Mouse (Mus musculus) lung, adult 2 months (tissue): ENCODE results near the gene Sostdc1. TPM values are rescaled to one million over a fixed set of nuclear protein-coding genes. Genes with fewer than 3 reads are reported as not detected.

ENCODE experiments used
- DNase-seq: peaks from one replicate; pipeline ENCODE4 v3.0.0; 2022
- H3K4me1 ChIP-seq: fragments of 200-500 bp; 2 replicates; pipeline ENCODE4 v1.6.1; 2011; ENCODE audit warnings: low read length; ENCODE audit not compliant: control insufficient read depth, insufficient read depth
- H3K4me3 ChIP-seq: fragments of 200-500 bp; replicated peaks from 2 replicates; pipeline ENCODE3; 2011; ENCODE audit warnings: low read depth, mild to moderate bottlenecking, control low read depth, low read length; ENCODE audit errors: extremely low read depth
- CTCF ChIP-seq: fragments of 200-500 bp; IDR thresholded peaks from 2 replicates; pipeline ENCODE4 v1.5.1; 2011; ENCODE audit warnings: mild to moderate bottlenecking, low read length, control low read depth; ENCODE audit not compliant: insufficient read depth
- POLR2A ChIP-seq: fragments of 200-500 bp; IDR thresholded peaks from 2 replicates; pipeline ENCODE4 v1.6.1; 2011; ENCODE audit warnings: low read depth, mild to moderate bottlenecking, control low read depth, low read length, borderline replicate concordance; ENCODE audit errors: extremely low read depth
- WGBS: fragments of 180-500 bp; shearing (Covaris S2); methylation state at CpG from one replicate; pipeline ENCODE4 v1.1.7; 2018; 5-methylcytosine and 5-hydroxymethylcytosine counted together
- polyA plus RNA-seq: library from polyadenylated mRNA; depleted of rRNA; stranded (reverse); fragments of >200 nt; gene quantifications from 2 replicates; pipeline ENCODE4 v1.2.3, GENCODE M21; 2012; rRNA removed

The Sostdc1 gene
- 0.06 and 0.71 TPM in 2 replicates for polyA plus RNA-seq

DNA sequence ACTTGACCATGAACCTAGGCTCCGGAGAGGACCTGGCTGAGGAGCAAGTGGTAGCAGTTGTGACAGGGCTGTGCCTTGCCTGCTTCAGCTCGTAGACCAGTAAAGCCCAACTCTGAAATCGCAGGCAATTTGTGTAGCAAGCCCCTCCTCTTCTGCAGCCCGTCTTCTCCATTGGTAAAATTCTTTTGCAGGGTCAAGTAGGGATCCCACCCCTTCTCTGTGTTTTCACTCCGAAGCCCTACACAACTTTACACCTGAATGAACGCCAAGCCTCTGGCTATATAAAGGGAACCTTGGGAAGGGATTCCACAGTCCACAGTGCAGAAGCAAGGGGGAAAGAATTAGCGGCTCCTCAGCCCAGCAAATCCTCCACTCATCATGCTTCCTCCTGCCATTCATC is at the start of gene Sostdc1:
Sostdc1 (plus strand) TSS at position 224 of the 400 bp plus-strand sequence.
- no peak for DNase-seq
- TF ChIP-seq POLR2A, result no peak
- TF ChIP-seq CTCF, result no peak
- WGBS, result 16% methylated on average over 7 of the region's 7 CpGs
- H3K4me3 ChIP-seq, result no peak within 1 kb of the TSS
- H3K4me1 ChIP-seq, result no peaks in the 10 kb centered on the region

DNA sequence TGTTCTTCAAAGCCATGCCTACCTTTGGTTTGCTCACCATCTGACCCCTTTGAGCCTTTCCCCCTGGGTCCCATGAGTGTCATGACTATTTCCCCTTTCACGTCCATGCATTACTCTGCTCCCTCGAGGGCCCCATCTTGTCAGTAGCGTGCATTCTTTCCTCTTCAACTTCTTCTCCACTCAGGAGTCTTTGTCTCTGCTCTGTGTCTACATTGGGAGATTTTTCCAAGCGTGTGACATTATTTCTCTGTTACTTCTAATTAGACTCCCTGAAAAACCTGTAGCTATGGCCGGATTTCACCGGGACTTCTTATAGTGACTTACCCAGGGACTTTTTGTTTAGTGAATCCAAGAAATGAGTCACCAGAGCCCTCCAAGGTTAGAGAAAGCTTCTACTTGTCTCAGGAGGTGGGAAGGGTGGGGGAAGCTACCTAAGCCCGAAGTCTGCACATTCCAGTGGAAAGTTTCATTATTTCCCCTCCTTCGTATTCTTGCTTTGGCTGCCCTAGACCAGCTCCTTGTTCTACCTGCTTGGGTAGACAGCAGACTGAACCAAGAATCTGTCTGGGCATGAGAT is 46.2 kb upstream of the Sostdc1 start:
- Histone ChIP-seq H3K4me3 (no peak overlapping the region), H3K4me1 (no peaks in the 10 kb centered on the region)
- DNase-seq, result no peak
- 85% methylated on average over 8 of the region's 8 CpGs for WGBS
- TF ChIP-seq CTCF (no peak), POLR2A (no peak)

DNA sequence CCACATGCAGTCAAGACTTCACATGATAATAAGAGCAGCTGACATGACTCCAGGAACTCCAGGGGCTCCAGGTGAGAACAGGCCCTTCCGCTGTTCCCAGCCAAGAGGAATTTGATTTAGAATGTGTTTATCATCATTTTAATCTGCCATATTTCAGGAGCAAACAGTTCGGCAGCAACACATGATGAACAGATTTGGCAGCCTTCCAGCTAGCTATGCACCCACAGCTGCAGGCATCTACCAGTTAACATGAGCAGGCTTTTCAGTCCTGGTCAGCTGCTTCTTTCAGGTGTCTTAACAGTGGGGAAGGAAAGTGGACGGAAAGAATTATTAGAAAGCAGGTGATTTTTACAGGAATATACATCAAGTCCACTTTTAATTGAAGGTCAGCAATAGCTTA is 39.1 kb upstream of the Sostdc1 start:
- DNase-seq, result no peak

DNA sequence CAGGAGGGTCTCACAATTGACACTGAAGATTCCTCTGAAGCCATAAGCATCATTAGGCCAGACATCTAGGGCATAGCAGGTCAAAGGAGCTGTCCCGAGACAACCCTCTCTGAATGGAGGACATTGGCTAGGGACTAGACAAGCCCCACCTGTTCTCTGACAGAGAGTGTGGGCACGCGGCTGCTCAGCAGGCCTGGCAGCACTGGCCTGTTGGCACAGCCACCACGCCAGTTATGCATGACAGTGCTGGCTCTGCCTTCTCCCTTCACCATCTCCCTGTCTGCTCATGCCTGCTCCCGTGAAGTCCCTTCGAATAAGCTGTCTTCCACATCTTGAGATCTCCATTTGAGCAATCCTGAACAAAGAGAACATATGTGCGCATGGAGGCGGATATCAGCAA is 24.3 kb upstream of the Sostdc1 start:
- 79% methylated on average over 8 of the region's 8 CpGs for WGBS
- H3K4me1 ChIP-seq, result no peaks in the 10 kb centered on the region
- H3K4me3 ChIP-seq, result no peak overlapping the region
- TF ChIP-seq CTCF, result no peak
- no peak for TF ChIP-seq POLR2A
- DNase-seq, result no peak

More for the DNA sequence above, 39.1 kb upstream of the Sostdc1 start:
- 62% methylated on average over 3 of the region's 3 CpGs for WGBS
- no peaks in the 10 kb centered on the region for H3K4me1 ChIP-seq
- TF ChIP-seq POLR2A (no peak), CTCF (no peak)
- H3K4me3 ChIP-seq, result no peak overlapping the region

DNA sequence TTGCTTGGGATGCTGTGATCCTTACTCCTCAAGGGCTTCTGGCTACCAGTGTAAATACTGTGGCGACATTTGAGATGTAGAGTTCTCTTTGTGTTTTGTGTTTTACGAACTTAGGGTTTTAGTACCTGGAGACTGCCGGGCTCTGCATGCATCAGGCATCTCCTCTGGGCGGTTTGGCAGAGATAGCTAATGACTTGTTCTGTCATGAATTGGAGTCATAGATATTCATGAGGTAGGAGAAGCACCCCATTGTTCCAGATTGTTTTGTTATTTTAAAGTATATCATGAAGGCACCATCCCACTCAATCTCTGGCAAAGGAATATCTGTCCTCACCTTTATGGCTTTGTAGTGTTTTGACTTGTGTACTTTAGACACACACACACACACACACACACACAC is 23.5 kb upstream of the Sostdc1 start:
- DNase-seq, result no peak
- WGBS, result 74% methylated on average over 4 of the region's 4 CpGs
- TF ChIP-seq POLR2A (no peak), CTCF (no peak)
- Histone ChIP-seq H3K4me1 (no peaks in the 10 kb centered on the region), H3K4me3 (no peak overlapping the region)

DNA sequence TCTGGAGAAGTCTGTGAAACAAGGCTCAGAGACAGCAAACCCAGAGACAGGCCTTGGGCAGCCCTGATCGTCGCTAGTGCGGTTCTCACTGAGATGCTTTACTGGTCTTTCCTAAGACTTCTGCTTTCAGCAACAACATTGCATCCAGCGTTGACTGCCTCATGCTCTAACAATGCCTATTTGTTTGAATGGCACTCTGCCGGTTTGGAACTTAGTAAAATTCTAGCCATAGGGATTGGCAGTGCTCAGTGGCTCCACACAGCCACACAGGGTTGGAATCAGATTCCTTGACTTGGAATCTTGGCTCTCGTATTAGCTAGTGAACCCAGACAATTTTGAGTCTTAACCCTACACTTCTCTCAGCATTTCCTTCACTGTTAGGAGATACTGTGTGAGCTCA is 22.6 kb upstream of the Sostdc1 start:
- DNase-seq, result no peak
- WGBS, result 82% methylated on average over 6 of the region's 6 CpGs

DNA sequence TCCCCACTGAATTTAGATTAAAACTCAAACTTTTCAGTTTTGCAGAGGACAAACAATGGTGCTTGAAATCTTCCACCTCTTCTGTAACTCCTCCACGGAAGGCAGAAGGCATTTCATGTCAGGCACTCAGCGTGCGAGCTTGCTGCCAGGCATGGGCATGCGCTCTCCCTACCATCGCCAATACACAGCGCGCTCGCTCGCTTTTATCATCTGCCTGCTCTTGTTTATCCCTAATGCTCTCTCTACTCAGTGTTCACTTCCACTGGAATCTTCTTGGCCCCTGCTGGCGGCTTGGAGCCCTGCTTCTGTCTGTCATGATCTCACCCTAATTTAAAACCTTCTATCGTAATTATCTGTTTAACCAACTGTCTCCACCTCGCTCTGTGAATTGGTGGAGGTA is 11.6 kb upstream of the Sostdc1 start:
- no peak for TF ChIP-seq CTCF
- Histone ChIP-seq H3K4me1 (no peaks in the 10 kb centered on the region), H3K4me3 (no peak overlapping the region)
- 69% methylated on average over 12 of the region's 12 CpGs for WGBS
- no peak for DNase-seq

More for the DNA sequence above, 22.6 kb upstream of the Sostdc1 start:
- TF ChIP-seq CTCF (no peak), POLR2A (no peak)
- H3K4me1 ChIP-seq, result no peaks in the 10 kb centered on the region
- H3K4me3 ChIP-seq, result no peak overlapping the region

DNA sequence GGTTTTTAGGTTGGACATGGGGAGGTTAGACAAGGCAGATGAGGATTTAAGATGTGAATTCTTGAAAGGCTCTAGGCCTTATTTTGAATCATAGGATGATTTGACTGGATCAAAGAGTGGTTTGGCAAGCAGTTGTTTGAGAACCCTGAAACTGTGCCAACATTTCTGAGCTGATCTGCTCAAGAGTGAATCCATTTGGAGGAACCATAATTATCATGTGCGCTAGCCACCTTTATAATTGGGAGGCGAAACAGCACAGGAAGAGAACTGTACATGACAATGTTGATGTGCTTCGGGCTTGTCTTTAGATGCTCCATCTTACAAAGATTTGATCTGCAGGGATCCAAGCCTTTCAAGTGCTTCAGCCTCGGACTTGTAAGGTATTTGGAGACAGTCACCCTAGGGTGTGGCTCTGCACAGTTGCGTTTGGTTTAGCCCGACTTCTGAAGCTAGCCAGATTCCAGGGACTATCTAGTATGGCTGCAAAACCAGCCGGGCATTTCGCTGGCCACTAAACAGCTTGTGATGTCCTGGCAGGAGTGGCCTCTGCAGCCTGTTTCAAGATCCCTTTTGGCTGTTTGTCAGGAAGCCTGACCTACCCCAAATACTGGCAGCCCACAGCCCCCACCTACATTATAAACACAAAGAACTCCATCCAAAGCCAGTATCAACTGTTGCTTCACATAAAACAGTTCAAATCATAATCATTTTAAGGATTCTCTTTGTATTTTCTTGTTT is 10.9 kb upstream of the Sostdc1 start:
- TF ChIP-seq POLR2A (no peak), CTCF (no peak)
- no peak overlapping the region for H3K4me3 ChIP-seq
- no peak for DNase-seq
- H3K4me1 ChIP-seq, result no peaks in the 10 kb centered on the region
- 59% methylated on average over 8 of the region's 8 CpGs for WGBS

DNA sequence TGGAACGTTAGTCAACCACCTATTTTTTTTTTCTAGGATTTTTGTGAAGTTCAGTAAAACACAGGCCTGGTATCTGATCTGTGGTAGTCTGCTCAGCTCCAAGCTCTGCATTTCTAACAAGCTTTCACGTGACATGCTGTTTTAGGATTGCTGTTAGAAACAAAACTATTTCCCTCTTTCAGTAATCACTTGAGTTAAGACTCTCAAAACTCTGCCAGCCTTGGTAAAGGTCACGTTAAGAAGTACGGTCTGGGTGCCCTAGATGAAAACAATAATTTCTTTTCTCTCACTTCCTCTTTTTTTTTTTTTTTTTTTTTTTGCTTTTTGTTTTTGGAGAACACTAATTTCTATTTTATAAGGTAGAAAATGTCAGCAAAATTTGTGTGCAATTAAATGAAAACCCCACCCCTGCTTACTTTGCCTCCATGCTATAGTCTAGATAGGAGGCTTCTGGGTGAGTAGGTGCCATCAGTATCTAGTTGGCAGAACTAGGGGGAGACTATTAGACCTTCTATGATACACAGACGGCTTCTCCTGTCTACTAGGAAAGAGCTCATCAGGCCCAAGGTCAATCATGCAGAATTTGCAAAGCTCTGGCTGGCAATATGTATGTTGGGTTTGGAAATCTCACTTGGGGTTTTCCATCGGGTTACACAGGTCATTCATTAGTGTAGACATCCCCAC is 5.1 kb upstream of the Sostdc1 start:
- H3K4me3 ChIP-seq, result no peak overlapping the region
- 53% methylated on average over 6 of the region's 6 CpGs for WGBS
- DNase-seq, result no peak

DNA sequence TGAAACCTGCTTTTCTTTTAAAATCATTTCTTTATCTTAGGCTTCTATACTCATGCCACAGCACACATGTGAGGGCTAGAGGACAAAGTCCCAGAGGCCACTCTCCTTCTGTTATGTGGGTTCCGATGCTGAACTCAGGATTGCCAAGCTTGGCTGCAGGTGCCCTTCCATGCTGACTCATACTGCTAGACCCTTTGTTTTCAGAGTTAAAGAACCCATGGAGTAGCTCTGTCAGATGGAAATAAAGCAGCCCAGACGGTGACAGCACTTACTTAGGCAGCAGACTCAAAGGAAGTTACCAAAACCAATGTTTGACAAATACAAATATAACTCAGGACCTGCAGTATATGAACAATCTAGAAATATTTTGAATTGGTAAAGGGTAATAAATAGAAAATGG is 924 bp upstream of the Sostdc1 start:
- no peak overlapping the region for H3K4me3 ChIP-seq
- 44% methylated on average over 2 of the region's 2 CpGs for WGBS
- DNase-seq, result no peak
- TF ChIP-seq CTCF (no peak), POLR2A (no peak)
- H3K4me1 ChIP-seq, result no peaks in the 10 kb centered on the region

More for the DNA sequence above, 5.1 kb upstream of the Sostdc1 start:
- H3K4me1 ChIP-seq, result no peaks in the 10 kb centered on the region
- no peak for TF ChIP-seq CTCF
- TF ChIP-seq POLR2A, result no peak
